In genomic region chr9:63750360-63750974, GRCm38 (mm10) we compare ENCODE assay signal across 9 mouse cellular contexts. TPM values are rescaled to one million over a fixed set of nuclear protein-coding genes. Genes with fewer than 3 reads are reported as not detected.
A peak's percentile ranks its signal among the peaks of the same experiment; 100 is the strongest.
DNase-seq lines count a peak whose midpoint lies in the region; ATAC-seq and TF ChIP-seq lines count a peak whose summit lies in the region.
"Had no signal": no experiment of that assay in that cellular context is flagged by ENCODE, and none has a peak within 500 bp of the region (broad histone marks: within the 10 kb centered on the region; RNA-seq: fewer than 3 reads in every experiment).

No protein-coding gene starts in this region.

- H3K4me1 ChIP-seq in liver, embryonic 16.5 days (ENCODE audit: control insufficient read depth, low read depth, low read length): peaks cover 72% of the 10 kb centered on the region
- H3K4me1 ChIP-seq in liver, postnatal 0 days (ENCODE audit: insufficient read depth): peaks cover 73% of the 10 kb centered on the region
- H3K4me1 ChIP-seq in embryonic facial prominence, embryonic 15.5 days: peaks cover 92% of the 10 kb centered on the region
- H3K4me1 ChIP-seq in midbrain, embryonic 15.5 days: peaks cover 42% of the 10 kb centered on the region

- no peak for TF ChIP-seq EP300 in liver, postnatal 0 days (IDR thresholded peaks at IDR 0.05; ENCODE audit: low read depth)

- 58% methylated on average over 10 of the region's 10 CpGs for WGBS in liver, embryonic 16.5 days (ENCODE audit: insufficient replicate concordance)
- 54% methylated on average over 10 of the region's 10 CpGs for WGBS in liver, postnatal 0 days (ENCODE audit: insufficient replicate concordance)
- 49% methylated on average over 10 of the region's 10 CpGs for WGBS in embryonic facial prominence, embryonic 15.5 days
- 13% methylated on average over 10 of the region's 10 CpGs for WGBS in midbrain, embryonic 15.5 days

- no peaks in the 10 kb centered on the region for H3K27me3 ChIP-seq in liver, embryonic 16.5 days (ENCODE audit: control insufficient read depth, insufficient read depth, low read depth, low read length)
- no peaks in the 10 kb centered on the region for H3K27me3 ChIP-seq in liver, postnatal 0 days (ENCODE audit: insufficient read depth, low read length)
- H3K27me3 ChIP-seq in embryonic facial prominence, embryonic 15.5 days: no peaks in the 10 kb centered on the region
- 0 out of 2 replicates have a peak, but pooled peaks cover 8% of the 10 kb centered on the region for H3K27me3 ChIP-seq in midbrain, embryonic 15.5 days (replicated peaks)

- H3K4me2 ChIP-seq in liver, embryonic 16.5 days (ENCODE audit: low read depth, low read length): no peak overlapping the region
- H3K4me2 ChIP-seq in liver, postnatal 0 days (ENCODE audit: low read depth, low read length): no peak overlapping the region
- no peak overlapping the region for H3K4me2 ChIP-seq in embryonic facial prominence, embryonic 15.5 days (replicated peaks)
- no peak overlapping the region for H3K4me2 ChIP-seq in midbrain, embryonic 15.5 days

- ATAC-seq in liver, embryonic 16.5 days (ENCODE audit: low read depth): no peak
- ATAC-seq in liver, postnatal 0 days: no peak
- no peak for ATAC-seq in embryonic facial prominence, embryonic 15.5 days (ENCODE audit: insufficient number of reproducible peaks, low FRiP score, low TSS enrichment, low read depth)
- ATAC-seq in midbrain, embryonic 15.5 days (replicated peaks): no peak
- ATAC-seq in erythroid progenitor cell, adult 5-6 weeks (replicated peaks; ENCODE audit: low FRiP score, poor library complexity, severe bottlenecking): no peak

- no peak overlapping the region for H3K9ac ChIP-seq in liver, embryonic 16.5 days (ENCODE audit: low read depth, low read length)
- H3K9ac ChIP-seq in liver, postnatal 0 days (replicated peaks): no peak overlapping the region
- no peak overlapping the region for H3K9ac ChIP-seq in embryonic facial prominence, embryonic 15.5 days
- H3K9ac ChIP-seq in midbrain, embryonic 15.5 days: no peak overlapping the region

- 0 out of 2 replicates have a peak overlapping the region, but pooled peaks have one; percentile 39 for H3K27ac ChIP-seq in liver, embryonic 16.5 days (ENCODE audit: low read length)
- H3K27ac ChIP-seq in liver, postnatal 0 days (ENCODE audit: low read depth): no peak overlapping the region
- H3K27ac ChIP-seq in embryonic facial prominence, embryonic 15.5 days (replicated peaks): peak overlapping the region; percentile 39
- H3K27ac ChIP-seq in midbrain, embryonic 15.5 days: 0 out of 2 replicates have a peak overlapping the region, but pooled peaks have one; percentile 17
- H3K27ac ChIP-seq in layer of hippocampus, adult 2 months: no peak overlapping the region

- no peaks in the 10 kb centered on the region for H3K36me3 ChIP-seq in liver, embryonic 16.5 days (ENCODE audit: control insufficient read depth, insufficient read depth)
- H3K36me3 ChIP-seq in liver, postnatal 0 days (replicated peaks; ENCODE audit: insufficient read depth, low read length): no peaks in the 10 kb centered on the region
- no peaks in the 10 kb centered on the region for H3K36me3 ChIP-seq in embryonic facial prominence, embryonic 15.5 days
- H3K36me3 ChIP-seq in midbrain, embryonic 15.5 days (replicated peaks): no peaks in the 10 kb centered on the region

- H3K9me3 ChIP-seq in liver, embryonic 16.5 days (replicated peaks; ENCODE audit: control insufficient read depth, low read length): no peaks in the 10 kb centered on the region
- no peaks in the 10 kb centered on the region for H3K9me3 ChIP-seq in liver, postnatal 0 days (ENCODE audit: low read length)
- H3K9me3 ChIP-seq in embryonic facial prominence, embryonic 15.5 days (replicated peaks): no peaks in the 10 kb centered on the region
- H3K9me3 ChIP-seq in midbrain, embryonic 15.5 days: no peaks in the 10 kb centered on the region

- TF ChIP-seq CTCF in liver, postnatal 0 days (IDR thresholded peaks at IDR 0.05; ENCODE audit: low read depth): no peak
- no peak for TF ChIP-seq CTCF in layer of hippocampus, adult 2 months (conservative IDR thresholded peaks at IDR 0.05)

- peak; percentile 85 for DNase-seq in heart, adult 11 months
- DNase-seq in heart, postnatal 4 days: no peak
- no peak for DNase-seq in liver, postnatal 0 days
- DNase-seq in layer of hippocampus, adult 2 months (ENCODE audit: low spot score in 2 of 2): no peak
- DNase-seq: layer of hippocampus, postnatal 36 days had no signal

- no peak overlapping the region for H3K4me3 ChIP-seq in liver, embryonic 16.5 days (ENCODE audit: low read depth, low read length)
- H3K4me3 ChIP-seq in liver, postnatal 0 days (ENCODE audit: low read depth, low read length): no peak overlapping the region
- no peak overlapping the region for H3K4me3 ChIP-seq in embryonic facial prominence, embryonic 15.5 days (replicated peaks)
- H3K4me3 ChIP-seq in midbrain, embryonic 15.5 days: no peak overlapping the region
- H3K4me3 ChIP-seq in layer of hippocampus, adult 2 months: no peak overlapping the region

RNA-seq across cellular contexts. Expression of gene Smad3, which starts 7.3 kb away (rescaled TPM):
- total RNA-seq in heart, postnatal 4 days (2021): 10 to 100 TPM; 20.7 to 20.9 TPM
- 2.7 TPM in 2 replicates for polyA plus RNA-seq in liver, embryonic 16.5 days (2015; fragmentation: Nextera tagmentation; extraction: Ambion mirVana)
- polyA plus RNA-seq in liver, postnatal 0 days (2015; fragmentation: Nextera tagmentation; extraction: Ambion mirVana): 1.9 and 2.1 TPM in 2 replicates
- polyA plus RNA-seq in embryonic facial prominence, embryonic 15.5 days (2015; fragmentation: Nextera tagmentation; extraction: Ambion mirVana): 23.5 and 25.4 TPM in 2 replicates
- 7.2 and 9.1 TPM in 2 replicates for polyA plus RNA-seq in midbrain, embryonic 15.5 days (2015; fragmentation: Nextera tagmentation; extraction: Ambion mirVana)
- 10 to 100 TPM; 48.7 to 49.6 TPM for total RNA-seq in layer of hippocampus, adult 2 months (2021)
- 4.7 and 5.0 TPM in 2 replicates for total RNA-seq in erythroid progenitor cell, adult 5-6 weeks (2015; ENCODE audit: low replicate concordance)
- total RNA-seq in erythroid progenitor cell, adult 5-6 weeks (2017; ENCODE audit: low replicate concordance): 2.6 and 13.2 TPM in 2 replicates

Comparison
In these comparisons a context has a peak if more than half of its experiments do, and no peak if none do; other contexts are left out.
1. H3K27ac ChIP-seq: peak in liver, embryonic 16.5 days (single experiment), embryonic facial prominence, embryonic 15.5 days (single experiment) and midbrain, embryonic 15.5 days (single experiment); none in liver, postnatal 0 days (single experiment) and layer of hippocampus, adult 2 months (single experiment).